Mouse (Mus musculus) T-cell, adult 2 months (primary cell): ENCODE measurements around the gene Arhgef28.
"Not testable (repeated sequence)": the region's sequence is repeated elsewhere in the genome, so short reads cannot be mapped to it uniquely, and the experiment has no call there.

Source experiments
- DNase-seq: peaks from one replicate; pipeline ENCODE4 v3.0.0; 2022; ENCODE audit warnings: low spot score

Gene Arhgef28

GRCm38 (mm10) chr13:98069646-98070045 is 136.6 kb downstream of the Arhgef28 start:
- DNase-seq, result no peak

DNA sequence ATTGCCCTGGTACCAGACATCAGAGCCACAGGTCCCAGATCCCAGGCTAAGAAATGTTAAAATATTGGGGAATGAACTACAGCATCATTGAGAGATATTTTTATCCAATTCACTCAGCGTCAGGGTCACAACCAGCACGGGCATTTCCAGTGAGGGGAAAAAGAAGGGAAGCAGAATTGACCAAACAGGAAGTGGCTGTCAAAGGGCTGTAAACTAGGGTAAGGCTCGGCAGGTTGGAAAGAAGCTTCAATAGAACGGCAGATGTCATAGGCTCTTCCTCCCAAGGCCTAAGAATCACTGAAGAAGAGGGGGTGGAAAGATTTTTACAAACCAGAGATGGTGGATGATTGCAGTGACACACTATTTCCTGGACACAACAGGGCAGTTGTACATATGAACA is 143.4 kb downstream of the Arhgef28 start:
- DNase-seq, result no peak

DNA sequence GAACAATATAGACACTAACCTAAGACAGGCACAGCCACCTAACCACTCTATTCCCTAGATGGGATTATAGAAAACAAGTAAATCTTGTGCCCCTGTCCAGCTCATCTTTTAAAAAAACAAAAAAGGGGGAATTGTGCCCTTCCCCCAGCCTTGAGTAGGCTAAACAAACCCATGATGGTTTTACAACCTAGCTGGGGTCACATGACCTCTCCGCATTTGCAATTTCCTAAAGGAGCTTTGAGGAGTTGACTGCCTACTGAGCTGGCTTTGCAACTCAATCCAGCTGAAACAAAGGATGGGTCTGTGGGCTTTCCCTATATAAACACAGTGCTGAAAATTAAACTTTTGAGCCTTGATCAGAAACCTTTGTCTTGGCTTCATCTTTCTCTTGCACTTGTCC is 146.1 kb downstream of the Arhgef28 start:
- DNase-seq, result not testable (repeated sequence)

GRCm38 (mm10) chr13:98055194-98055593 is 151.0 kb downstream of the Arhgef28 start:
- DNase-seq, result no peak

DNA sequence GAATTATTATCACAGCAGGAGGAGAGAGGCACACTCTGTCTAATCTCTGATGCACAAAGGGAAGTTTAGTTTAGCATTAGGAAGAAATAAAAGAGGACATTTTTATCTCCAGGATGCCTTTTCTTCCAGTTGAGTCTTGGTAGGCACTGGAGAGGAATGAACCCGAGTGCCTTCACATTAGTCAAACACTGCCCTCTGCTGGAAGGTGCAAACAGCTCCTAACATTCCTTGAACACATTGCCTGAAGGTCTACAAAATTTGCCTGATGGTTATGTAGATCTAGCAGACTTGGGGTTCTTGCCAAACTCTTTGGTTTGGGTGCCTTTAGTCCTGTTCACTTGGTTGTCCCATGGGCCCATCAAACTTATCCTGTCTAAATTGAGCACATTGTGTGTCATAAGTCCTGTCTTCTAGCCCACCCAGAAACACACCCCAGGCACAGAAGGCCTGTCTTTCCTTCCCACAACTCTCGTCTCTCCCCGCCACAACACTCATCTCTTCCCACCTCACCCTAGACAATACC is 165.6 kb downstream of the Arhgef28 start:
- peak; percentile 23 for DNase-seq

DNA sequence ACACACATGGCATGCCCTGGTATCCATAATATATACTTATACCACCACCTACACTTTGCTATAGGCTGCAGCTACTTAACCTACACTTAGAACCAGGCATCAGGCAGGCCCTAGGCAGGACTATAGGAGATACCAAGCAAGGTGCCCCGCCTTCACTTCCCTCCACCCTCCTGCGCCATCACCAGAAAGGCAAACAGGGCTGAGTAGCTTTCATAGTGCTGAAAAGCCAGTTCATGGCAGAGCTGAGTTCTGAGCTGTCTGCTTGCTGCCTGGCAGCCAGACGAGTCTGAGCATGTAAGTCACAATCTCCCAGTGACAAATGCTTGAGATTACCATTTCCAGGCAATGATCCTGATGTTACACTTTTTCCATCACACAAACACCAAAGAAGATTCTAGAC is 167.5 kb downstream of the Arhgef28 start:
- DNase-seq, result no peak

DNA sequence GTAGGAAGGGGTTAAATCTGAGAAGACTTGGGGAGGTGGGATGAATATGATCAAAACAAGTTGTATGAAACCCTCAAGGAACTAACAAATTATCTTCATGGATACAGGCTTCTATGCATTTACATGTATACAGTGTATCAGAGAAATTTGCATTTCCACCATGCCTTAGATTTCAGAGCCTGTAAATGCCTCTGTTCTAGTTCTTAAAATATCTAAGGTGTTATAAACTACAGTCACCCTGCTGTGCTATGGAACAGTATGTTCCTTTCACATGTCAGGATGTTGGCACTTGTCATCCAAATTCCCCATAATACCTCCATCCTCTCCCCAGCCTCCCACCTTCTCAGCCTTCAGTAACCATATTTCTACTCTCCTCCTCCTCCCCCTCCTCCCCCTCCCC is 168.5 kb downstream of the Arhgef28 start:
- DNase-seq, result no peak

DNA sequence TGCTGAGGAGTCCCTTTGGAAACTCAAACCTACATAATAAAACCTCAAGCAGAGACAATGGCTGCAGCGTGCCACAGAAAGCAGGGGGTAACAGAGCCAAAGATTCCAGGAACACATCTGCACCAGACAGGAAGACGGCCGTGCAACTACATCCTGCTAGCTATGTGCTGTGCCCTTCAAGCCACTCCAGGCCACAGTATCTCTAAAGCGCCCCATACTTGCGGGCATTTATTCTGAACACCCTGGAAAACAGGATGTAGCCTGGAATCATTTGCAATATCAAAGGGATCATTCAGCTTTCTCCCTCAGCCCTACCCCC is 174.6 kb downstream of the Arhgef28 start:
- no peak for DNase-seq

- DNase-seq, result peak; percentile 63
These were observed 175.1 kb downstream of the Arhgef28 start for GRCm38 (mm10) chr13:98030959-98031641.

DNA sequence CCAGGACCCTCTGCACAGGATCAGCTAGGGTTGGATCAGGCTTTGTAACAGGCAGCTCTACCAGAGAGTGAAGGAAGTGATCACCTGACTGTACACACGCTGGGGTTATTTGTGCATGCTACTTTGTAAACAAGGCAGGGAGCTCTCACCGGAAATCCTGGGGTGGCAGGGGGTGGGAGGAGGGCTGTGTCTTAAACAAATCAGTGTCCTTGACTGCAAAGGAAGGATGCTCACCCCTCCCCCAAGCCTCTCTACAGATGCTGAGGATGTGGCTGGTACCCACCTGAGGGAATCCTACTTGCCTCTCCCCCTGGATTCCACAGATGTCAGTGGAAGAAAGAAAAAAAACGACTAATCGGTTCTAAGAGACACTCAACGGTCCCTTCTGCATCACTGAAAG is 176.2 kb downstream of the Arhgef28 start:
- DNase-seq, result no peak

- no peak for DNase-seq
These were observed 177.5 kb downstream of the Arhgef28 start for GRCm38 (mm10) chr13:98028711-98029250.

- DNase-seq, result no peak
These were observed 178.5 kb downstream of the Arhgef28 start for GRCm38 (mm10) chr13:98027641-98028204.

- no peak for DNase-seq
These were observed 179.1 kb downstream of the Arhgef28 start for GRCm38 (mm10) chr13:98027122-98027521.

GRCm38 (mm10) chr13:98025706-98026504 is 180.3 kb downstream of the Arhgef28 start:
- no peak for DNase-seq

DNA sequence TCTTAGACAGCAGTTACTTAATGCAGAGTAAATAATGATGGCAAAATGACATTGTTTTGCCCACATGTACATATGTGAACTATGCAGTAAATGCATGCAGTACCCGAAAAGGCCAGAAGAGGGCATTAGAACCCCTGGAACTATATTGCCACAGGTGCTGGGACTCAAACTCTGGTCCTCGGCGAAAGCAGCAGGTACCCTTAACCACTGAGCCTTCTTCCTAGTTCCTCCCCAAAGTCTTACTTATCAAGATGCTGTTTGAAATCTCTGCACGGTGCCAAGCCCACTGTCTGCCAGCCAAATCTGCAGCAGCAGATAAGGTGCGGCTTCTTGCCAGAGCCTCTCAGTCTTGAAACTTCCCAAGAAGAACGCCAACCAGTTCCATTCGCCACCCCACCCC is 181.1 kb downstream of the Arhgef28 start:
- DNase-seq, result no peak

DNA sequence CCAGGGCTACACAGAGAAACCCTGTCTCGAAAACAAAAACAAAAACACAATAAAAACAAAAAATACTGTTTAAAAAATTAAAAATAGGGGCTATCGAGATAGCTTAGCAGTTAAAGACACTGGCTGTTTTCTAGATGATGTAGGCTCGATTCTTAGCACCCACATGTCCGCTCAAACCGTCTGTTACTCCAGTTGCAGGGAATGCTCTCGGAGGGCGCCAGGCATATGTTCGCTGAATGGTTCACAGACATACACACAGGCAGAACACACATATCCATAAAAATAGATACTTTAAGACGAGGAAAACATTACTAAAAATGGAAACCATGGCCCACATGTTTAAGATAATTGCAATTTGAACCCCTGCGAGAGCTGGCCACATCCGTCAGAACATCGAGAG is 181.6 kb downstream of the Arhgef28 start:
- no peak for DNase-seq

DNA sequence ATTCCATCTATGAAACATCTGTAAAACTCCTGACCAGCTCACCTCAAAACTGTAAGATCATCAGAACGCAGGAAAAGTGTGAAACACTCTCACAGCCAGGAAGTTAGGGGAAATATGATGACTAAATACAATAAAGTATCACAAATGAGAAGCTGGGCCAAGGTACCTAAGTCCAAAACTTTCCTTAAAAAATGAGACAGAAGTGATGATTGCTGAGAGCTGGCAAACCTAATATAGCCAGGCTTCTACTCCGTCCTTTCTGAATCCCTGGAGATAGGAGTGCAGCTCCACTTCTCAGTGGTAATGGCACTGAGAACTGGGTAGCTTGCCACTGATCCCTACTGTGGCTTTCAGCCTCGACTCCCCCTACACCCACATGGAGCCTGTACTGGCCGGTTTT is 184.3 kb downstream of the Arhgef28 start:
- DNase-seq, result no peak

- DNase-seq, result not testable (repeated sequence)
These were observed 187.4 kb downstream of the Arhgef28 start for GRCm38 (mm10) chr13:98018837-98019236.

- DNase-seq, result no peak
These were observed 189.2 kb downstream of the Arhgef28 start for GRCm38 (mm10) chr13:98016923-98017588.

DNA sequence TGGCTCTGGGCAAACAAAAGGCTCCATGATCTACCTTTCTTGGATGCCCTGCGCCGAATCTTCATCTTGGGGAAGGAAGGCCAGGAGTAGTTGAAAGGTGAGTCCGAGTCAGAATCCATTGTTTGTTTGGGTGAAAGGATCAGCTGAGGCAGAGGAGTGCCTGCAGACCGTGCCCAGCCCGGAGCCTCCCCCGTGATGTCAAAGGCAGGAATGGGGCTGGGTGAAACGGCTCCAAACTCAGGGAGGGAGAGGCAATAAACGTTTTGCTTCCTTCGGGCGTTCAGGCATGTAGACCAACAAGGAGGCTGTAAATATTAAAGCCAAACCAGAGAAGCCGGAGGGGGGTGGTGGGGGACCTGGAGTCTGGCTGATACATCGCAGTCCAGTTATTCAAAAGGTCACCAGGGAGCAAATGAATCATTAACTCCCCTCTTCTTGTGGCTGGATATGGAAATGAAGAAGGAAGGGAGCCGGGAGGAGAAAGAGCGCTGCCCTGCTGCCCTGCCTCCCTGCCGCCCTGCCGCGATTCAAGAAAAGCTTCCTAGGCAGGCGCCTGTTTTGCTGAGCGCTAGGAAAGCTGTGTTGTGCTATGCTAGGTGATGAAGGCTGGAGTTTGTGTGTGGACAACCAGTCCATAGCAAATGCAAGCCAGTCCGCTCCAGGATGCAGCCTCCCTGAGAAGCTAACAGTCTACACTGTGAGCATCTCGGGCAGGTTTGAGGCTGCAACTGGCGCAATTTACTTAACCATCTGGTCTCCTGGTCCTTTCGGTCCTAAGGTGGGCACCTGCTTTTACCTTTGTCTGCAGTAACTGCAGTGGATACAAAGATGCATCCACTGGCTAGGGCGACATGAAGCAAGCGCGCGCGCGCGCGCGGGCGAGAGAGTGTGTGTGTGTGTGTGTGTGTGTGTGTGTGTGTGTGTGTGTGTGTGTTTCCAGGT is 190.0 kb downstream of the Arhgef28 start:
- DNase-seq, result no peak

- no peak for DNase-seq
These were observed 191.3 kb downstream of the Arhgef28 start for GRCm38 (mm10) chr13:98014892-98015291.
